22 mouse cellular contexts compared by ENCODE assay signal in genomic region chr11:54145990-54146389, GRCm38 (mm10). TPM values are rescaled to one million over a fixed set of nuclear protein-coding genes. Genes with fewer than 3 reads are reported as not detected.
DNase-seq lines count a peak whose midpoint lies in the region; ATAC-seq and TF ChIP-seq lines count a peak whose summit lies in the region.
"Had no signal": no experiment of that assay in that cellular context is flagged by ENCODE, and none has a peak within 500 bp of the region (broad histone marks: within the 10 kb centered on the region; RNA-seq: fewer than 3 reads in every experiment).

No protein-coding gene starts in this region.

- no peak for TF ChIP-seq POLR2A in CH12.LX (IDR thresholded peaks at IDR 0.05; ENCODE audit: low read depth, low read length)

- TF ChIP-seq RAD21 in CH12.LX (IDR thresholded peaks at IDR 0.05; ENCODE audit: low read depth, low read length) = peak; percentile 43

- no peaks in the 10 kb centered on the region for H3K79me2 ChIP-seq in CH12.LX (replicated peaks; ENCODE audit: control insufficient read depth, extremely low read depth, insufficient read depth, poor library complexity, severe bottlenecking)

- no peak for TF ChIP-seq CTCF in hindbrain, postnatal 0 days (IDR thresholded peaks at IDR 0.05; ENCODE audit: low read depth)
- TF ChIP-seq CTCF in CH12.LX (conservative IDR thresholded peaks at IDR 0.05 in 1 of 2, IDR thresholded peaks at IDR 0.05 in 1 of 2; ENCODE audit: low read depth in 2 of 2, low read length in 2 of 2) = peak in 1 of 2 experiments; percentile 44; a peak in 2 of 4 replicates

- peak; percentile 94 for TF ChIP-seq EP300 in CH12.LX (IDR thresholded peaks at IDR 0.05; ENCODE audit: low read length)

- H3K4me2 ChIP-seq in hindbrain, postnatal 0 days (ENCODE audit: low read depth, low read length) = no peak overlapping the region
- no peak overlapping the region for H3K4me2 ChIP-seq in hindbrain, embryonic 12.5 days (replicated peaks)
- H3K4me2 ChIP-seq in CH12.LX (ENCODE audit: insufficient read depth, low read depth, poor library complexity, severe bottlenecking) = peak overlapping the region; percentile 13
- H3K4me2 ChIP-seq in kidney, embryonic 16.5 days (replicated peaks; ENCODE audit: low read depth, low read length) = no peak overlapping the region
- H3K4me2 ChIP-seq: embryonic facial prominence, embryonic 13.5 days; forebrain, embryonic 12.5 days; heart, embryonic 13.5 days; hindbrain, embryonic 15.5 days had no signal

- H3K36me3 ChIP-seq in hindbrain, postnatal 0 days (ENCODE audit: insufficient read depth, low read length) = no peaks in the 10 kb centered on the region
- H3K36me3 ChIP-seq in hindbrain, embryonic 12.5 days = no peaks in the 10 kb centered on the region
- H3K36me3 ChIP-seq in CH12.LX (replicated peaks in 1 of 2; ENCODE audit: control insufficient read depth in 1 of 2, insufficient read depth in 1 of 2, low read length in 1 of 2) = no peaks in the 10 kb centered on the region
- no peaks in the 10 kb centered on the region for H3K36me3 ChIP-seq in kidney, embryonic 16.5 days (ENCODE audit: insufficient read depth, low read length)
- H3K36me3 ChIP-seq: embryonic facial prominence, embryonic 13.5 days; forebrain, embryonic 12.5 days; heart, embryonic 13.5 days; hindbrain, embryonic 15.5 days had no signal

- ATAC-seq in hindbrain, postnatal 0 days = no peak
- no peak for ATAC-seq in hindbrain, embryonic 12.5 days (ENCODE audit: low FRiP score)
- ATAC-seq in kidney, embryonic 16.5 days (ENCODE audit: low FRiP score, low TSS enrichment) = no peak
- ATAC-seq: CD4-positive, CD25-positive, alpha-beta regulatory T cell, adult 4 months; inflammation-experienced regulatory T-cells, adult 6 months; intestine, postnatal 0 days had no signal

- DNase-seq in hindbrain, postnatal 0 days (ENCODE audit: low spot score) = peak; percentile 19
- DNase-seq in CH12.LX (ENCODE audit: extremely low read depth) = peak; percentile 91
- DNase-seq in MEL-GATA-1-ER (ENCODE audit: extremely low read depth, low read depth) = peak; percentile 64
- no peak for DNase-seq in layer of hippocampus, postnatal 36 days
- DNase-seq: adrenal gland, postnatal 10 days; B cell, adult 2 months; cerebellum, adult 11 months; cerebellum, adult 8-10 months; cerebellum, postnatal 14 days; gastrocnemius, adult 2 months; gastrocnemius, postnatal 25 days; heart, adult 11 months; heart, postnatal 4 days had no signal

- no peak overlapping the region for H3K27ac ChIP-seq in hindbrain, postnatal 0 days
- no peak overlapping the region for H3K27ac ChIP-seq in hindbrain, embryonic 12.5 days
- H3K27ac ChIP-seq in CH12.LX (ENCODE audit: insufficient read depth, low read depth) = 0 out of 2 replicates have a peak overlapping the region, but pooled peaks have one; percentile 11
- no peak overlapping the region for H3K27ac ChIP-seq in kidney, embryonic 16.5 days (ENCODE audit: low read length)
- H3K27ac ChIP-seq: embryonic facial prominence, embryonic 13.5 days; forebrain, embryonic 12.5 days; gastrocnemius, adult 2 months; heart, embryonic 13.5 days; hindbrain, embryonic 15.5 days had no signal

- H3K4me3 ChIP-seq in hindbrain, postnatal 0 days (ENCODE audit: low read length) = no peak overlapping the region
- H3K4me3 ChIP-seq in hindbrain, embryonic 12.5 days = no peak overlapping the region
- no peak overlapping the region for H3K4me3 ChIP-seq in CH12.LX (replicated peaks in 1 of 3; ENCODE audit: low read depth in 2 of 3, low read length in 2 of 3, poor library complexity in 1 of 3)
- H3K4me3 ChIP-seq in kidney, embryonic 16.5 days (ENCODE audit: low read length) = no peak overlapping the region
- H3K4me3 ChIP-seq: embryonic facial prominence, embryonic 13.5 days; forebrain, embryonic 12.5 days; gastrocnemius, adult 2 months; heart, embryonic 13.5 days; hindbrain, embryonic 15.5 days had no signal

- no peak overlapping the region for H3K9ac ChIP-seq in hindbrain, postnatal 0 days (replicated peaks; ENCODE audit: low read length)
- no peak overlapping the region for H3K9ac ChIP-seq in hindbrain, embryonic 12.5 days
- H3K9ac ChIP-seq in CH12.LX (ENCODE audit: insufficient read depth, low read depth) = peak overlapping the region; percentile 15; the same call in 1 of the 2 replicates
- no peak overlapping the region for H3K9ac ChIP-seq in kidney, embryonic 16.5 days (replicated peaks; ENCODE audit: low read length)
- H3K9ac ChIP-seq: embryonic facial prominence, embryonic 13.5 days; forebrain, embryonic 12.5 days; heart, embryonic 13.5 days; hindbrain, embryonic 15.5 days had no signal

- H3K4me1 ChIP-seq in hindbrain, postnatal 0 days (ENCODE audit: insufficient read depth, low read length) = no peaks in the 10 kb centered on the region
- H3K4me1 ChIP-seq in hindbrain, embryonic 12.5 days = no peaks in the 10 kb centered on the region
- peaks cover 33 to 47% of the 10 kb centered on the region in 2 experiments for H3K4me1 ChIP-seq in CH12.LX (ENCODE audit: control insufficient read depth in 1 of 2, insufficient read depth in 2 of 2)
- no peaks in the 10 kb centered on the region for H3K4me1 ChIP-seq in kidney, embryonic 16.5 days (ENCODE audit: insufficient read depth, low read length)
- H3K4me1 ChIP-seq: hindbrain, embryonic 15.5 days had no signal

- dilution Hi-C loops in CH12.LX (cut with MboI; ENCODE audit: extremely low pct_ligation_motif_present, extremely low pct_unique_long_range_greater_than_20kb, low sequenced_read_pairs) = no loop called here

- 67% methylated on average over 6 of the region's 6 CpGs for WGBS in hindbrain, postnatal 0 days
- 78% methylated on average over 6 of the region's 6 CpGs for whole genome bisulfite sequencing in hindbrain, embryonic 12.5 days
- 77% methylated on average over 6 of the region's 6 CpGs for WGBS in kidney, embryonic 16.5 days

- no peaks in the 10 kb centered on the region for H3K9me3 ChIP-seq in hindbrain, postnatal 0 days (ENCODE audit: low read length)
- no peaks in the 10 kb centered on the region for H3K9me3 ChIP-seq in hindbrain, embryonic 12.5 days (replicated peaks)
- peaks cover 14% of the 10 kb centered on the region for H3K9me3 ChIP-seq in CH12.LX (replicated peaks; ENCODE audit: low read length)
- H3K9me3 ChIP-seq in kidney, embryonic 16.5 days (ENCODE audit: low read length) = peaks cover 3% of the 10 kb centered on the region; the same call in 1 of the 2 replicates
- H3K9me3 ChIP-seq: embryonic facial prominence, embryonic 13.5 days; forebrain, embryonic 12.5 days; heart, embryonic 13.5 days; hindbrain, embryonic 15.5 days had no signal

- no peaks in the 10 kb centered on the region for H3K27me3 ChIP-seq in hindbrain, postnatal 0 days (ENCODE audit: insufficient read depth, low read length)
- no peaks in the 10 kb centered on the region for H3K27me3 ChIP-seq in hindbrain, embryonic 12.5 days
- H3K27me3 ChIP-seq in CH12.LX (replicated peaks) = peaks cover 3% of the 10 kb centered on the region
- no peaks in the 10 kb centered on the region for H3K27me3 ChIP-seq in kidney, embryonic 16.5 days (ENCODE audit: insufficient read depth, low read length)
- H3K27me3 ChIP-seq: embryonic facial prominence, embryonic 13.5 days; forebrain, embryonic 12.5 days; heart, embryonic 13.5 days; hindbrain, embryonic 15.5 days had no signal

- in situ Hi-C loops in CH12.LX (cut with MboI; ENCODE audit: low pct_ligation_motif_present, low pct_unique_long_range_greater_than_20kb, low sequenced_read_pairs) = loop anchor here (5.0 kb wide), 1 partner anchor 71 kb away; no protein-coding TSS in a partner anchor

TF ChIP-seq in CH12.LX, 34 proteins besides CTCF, POLR2A, EP300 and RAD21:
- TF ChIP-seq MYC (IDR thresholded peaks at IDR 0.05; ENCODE audit: low read depth, low read length) = peak; percentile 78
- TF ChIP-seq MAFK (IDR thresholded peaks at IDR 0.05; ENCODE audit: insufficient replicate concordance, low read length) = peak; percentile 87
- peak; percentile 3; the same call in 1 of the 2 replicates for TF ChIP-seq JUN (IDR thresholded peaks at IDR 0.05; ENCODE audit: insufficient read depth, low read depth, low read length)
- peak; percentile 55; the same call in 1 of the 2 replicates for TF ChIP-seq ELF1 (IDR thresholded peaks at IDR 0.05; ENCODE audit: low read depth, low read length)
- TF ChIP-seq MXI1 (IDR thresholded peaks at IDR 0.05; ENCODE audit: low read depth, low read length) = 0 out of 2 replicates have a peak, but pooled peaks have one; percentile 56
- TF ChIP-seq GABPA (IDR thresholded peaks at IDR 0.05; ENCODE audit: insufficient replicate concordance, low read depth, low read length) = no peak
- TF ChIP-seq IRF4 (IDR thresholded peaks at IDR 0.05; ENCODE audit: low read depth, low read length) = peak; percentile 93
- no peak for TF ChIP-seq ZNF384 (IDR thresholded peaks at IDR 0.05; ENCODE audit: low read depth, low read length)
- peak; percentile 38; the same call in 1 of the 2 replicates for TF ChIP-seq MAZ (IDR thresholded peaks at IDR 0.05; ENCODE audit: low read depth, low read length)
- no peak for TF ChIP-seq USF2 (conservative IDR thresholded peaks at IDR 0.05; ENCODE audit: low read depth, low read length)
- TF ChIP-seq MAX (IDR thresholded peaks at IDR 0.05; ENCODE audit: low read length) = peak; percentile 51; the same call in 1 of the 2 replicates
- TF ChIP-seq MEF2A (IDR thresholded peaks at IDR 0.05; ENCODE audit: borderline replicate concordance, low read depth, low read length) = peak; percentile 28; the same call in 1 of the 2 replicates
- 0 out of 2 replicates have a peak, but pooled peaks have one; percentile 3 for TF ChIP-seq ZC3H11A (IDR thresholded peaks at IDR 0.05; ENCODE audit: low read depth, low read length)
- TF ChIP-seq ETS1 (conservative IDR thresholded peaks at IDR 0.05; ENCODE audit: low read depth, low read length) = peak; percentile 58
- TF ChIP-seq BHLHE40 (IDR thresholded peaks at IDR 0.05; ENCODE audit: low read depth, low read length) = peak; percentile 67
- TF ChIP-seq TBP (conservative IDR thresholded peaks at IDR 0.05; ENCODE audit: low read depth, low read length) = no peak
- peak; percentile 79; the same call in 1 of the 2 replicates for TF ChIP-seq SIN3A (IDR thresholded peaks at IDR 0.05; ENCODE audit: low read length)
- TF ChIP-seq KAT2A (IDR thresholded peaks at IDR 0.05; ENCODE audit: insufficient replicate concordance, low read length) = 0 out of 2 replicates have a peak, but pooled peaks have one; percentile 10
- TF ChIP-seq SMC3 (IDR thresholded peaks at IDR 0.05; ENCODE audit: low read depth, low read length) = peak; percentile 51
TF ChIP-seq in CH12.LX: peak in this region for 15.

RNA-seq across cellular contexts. Expression of gene P4ha2, which starts 46.1 kb away (rescaled TPM):
- total RNA-seq in hindbrain, postnatal 0 days (2014; rRNA removed) = 6.5 and 9.7 TPM in 2 replicates
- polyA plus RNA-seq in hindbrain, postnatal 0 days (2015; fragmentation: Nextera tagmentation; extraction: Ambion mirVana) = 8.4 and 9.0 TPM in 2 replicates
- polyA plus RNA-seq in hindbrain, embryonic 12.5 days (2016; fragmentation: Nextera tagmentation; extraction: Ambion mirVana) = 27.0 and 29.3 TPM in 2 replicates
- 5.0 and 10.0 TPM in 2 replicates for total RNA-seq in CH12.LX (2012; rRNA removed)
- 7.9 and 10.1 TPM in 2 replicates for total RNA-seq in CH12.LX (2014; rRNA removed)
- polyA plus RNA-seq in CH12.LX (2012; ENCODE audit: insufficient read length, low read depth) = 3.6 and 4.2 TPM in 2 replicates
- 38.1 and 43.0 TPM in 2 replicates for polyA plus RNA-seq in kidney, embryonic 16.5 days (2015; fragmentation: Nextera tagmentation; extraction: Ambion mirVana)
- total RNA-seq in layer of hippocampus, postnatal 36 days (2021) = 10 to 100 TPM; 20.6 to 29.8 TPM
- polyA plus RNA-seq: CD4-positive, CD25-positive, alpha-beta regulatory T cell, adult 4 months; inflammation-experienced regulatory T-cells, adult 6 months had no signal

Comparison
In these comparisons a context has a peak if more than half of its experiments do, and no peak if none do; other contexts are left out.
1. DNase-seq: peak in hindbrain, postnatal 0 days (single experiment), CH12.LX (single experiment) and MEL-GATA-1-ER (single experiment); none in layer of hippocampus, postnatal 36 days (0 of 2).